Mouse (Mus musculus) bone marrow macrophage, adult 2 months (primary cell): ENCODE measurements around the gene Ripor3. TPM values are rescaled to one million over a fixed set of nuclear protein-coding genes. Genes with fewer than 3 reads are reported as not detected.

Source experiments
- H3K27ac ChIP-seq: 2 replicates; pipeline ENCODE4 v1.5.1; 2012; ENCODE audit warnings: low read depth, low read length; ENCODE audit not compliant: insufficient read depth
- H3K4me1 ChIP-seq: 2 replicates; pipeline ENCODE4 v1.6.1; 2012; ENCODE audit warnings: low read length; ENCODE audit not compliant: control insufficient read depth, insufficient read depth
- H3K4me3 ChIP-seq: 2 replicates; pipeline ENCODE4 v1.5.1; 2012; ENCODE audit warnings: mild to moderate bottlenecking, low read length, moderate library complexity; ENCODE audit not compliant: insufficient read depth
- CTCF ChIP-seq: IDR thresholded peaks from 2 replicates; pipeline ENCODE4 v1.5.1; 2012; ENCODE audit warnings: low read depth, mild to moderate bottlenecking, low read length, moderate library complexity
- POLR2A ChIP-seq: IDR thresholded peaks from 2 replicates; pipeline ENCODE4 v1.6.1; 2012; ENCODE audit warnings: mild to moderate bottlenecking, low read depth, low read length, borderline replicate concordance
- polyA plus RNA-seq: library from polyadenylated mRNA; stranded (reverse); fragments of >200 nt; gene quantifications from 2 replicates; pipeline ENCODE4 v1.2.4, GENCODE M21; 2012; ENCODE audit not compliant: missing spikeins, insufficient read depth, insufficient read length

The Ripor3 gene
- polyA plus RNA-seq, 1 experiment, result not detected

DNA sequence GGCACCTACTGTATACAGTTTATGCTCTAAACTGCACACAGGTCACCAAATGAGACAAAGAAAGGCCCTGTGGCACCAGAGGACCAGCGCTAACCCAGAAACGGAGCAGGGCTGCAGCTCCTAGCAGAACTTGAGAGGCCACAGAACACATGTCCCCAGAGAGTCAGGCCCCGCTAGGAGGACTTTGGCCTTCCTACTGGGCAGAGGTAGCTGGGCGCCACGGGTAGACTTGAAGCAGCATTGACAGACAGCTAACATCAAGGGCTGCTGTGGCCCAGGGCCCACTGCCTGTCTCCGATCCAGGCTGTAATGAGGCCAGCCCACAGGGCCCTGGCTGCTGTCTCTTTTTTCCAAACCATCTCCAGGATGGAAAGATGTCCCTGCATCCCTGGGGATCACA is 3.9 kb downstream of the Ripor3 start:
- Histone ChIP-seq H3K4me3 (no peak overlapping the region), H3K27ac (no peak overlapping the region), H3K4me1 (peaks cover 18% of the 10 kb centered on the region)
- TF ChIP-seq POLR2A (no peak), CTCF (no peak)

DNA sequence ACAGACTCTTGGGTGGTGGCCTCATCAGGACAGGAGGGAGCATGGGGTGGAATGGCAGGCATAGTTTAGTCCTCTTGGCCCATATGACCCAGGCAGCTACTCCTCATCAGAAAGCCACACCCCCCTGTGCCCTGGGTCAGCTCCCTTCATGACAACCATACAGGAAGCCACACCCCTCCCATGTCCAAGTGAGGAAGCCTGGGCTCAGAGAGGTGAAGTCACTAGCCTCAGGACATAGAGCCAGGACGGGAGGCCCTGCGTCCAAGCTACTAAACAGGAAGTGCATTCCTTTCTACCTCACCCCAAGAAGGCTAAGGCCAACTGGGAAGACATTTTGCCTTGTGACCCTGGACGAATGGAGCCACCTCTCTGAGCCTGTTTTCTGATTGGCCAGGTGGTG is 4.8 kb downstream of the Ripor3 start:
- peaks cover 18% of the 10 kb centered on the region for H3K4me1 ChIP-seq
- H3K27ac ChIP-seq, result no peak overlapping the region
- H3K4me3 ChIP-seq, result no peak overlapping the region
- TF ChIP-seq POLR2A (no peak), CTCF (no peak)

DNA sequence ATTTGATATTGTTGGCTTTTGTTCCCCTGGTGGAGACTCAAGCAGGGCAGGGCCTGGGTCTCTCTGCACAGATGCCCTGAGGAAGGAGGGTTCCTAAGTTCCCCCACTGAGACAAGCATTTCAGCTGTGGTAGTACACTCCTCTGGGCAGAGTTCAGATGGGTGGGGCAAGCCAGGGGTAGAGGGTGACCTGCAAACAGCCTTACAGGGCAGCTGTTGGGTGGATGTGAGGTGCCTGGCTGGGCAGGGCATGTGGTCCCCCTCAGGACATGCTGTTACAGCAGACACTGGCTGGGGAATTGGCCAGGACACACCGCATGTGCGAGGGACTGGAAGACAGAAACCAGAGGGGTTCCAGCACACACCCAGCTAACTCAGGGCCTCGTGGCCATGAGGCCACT is 5.4 kb downstream of the Ripor3 start:
- H3K4me1 ChIP-seq, result peaks cover 18% of the 10 kb centered on the region
- no peak overlapping the region for H3K4me3 ChIP-seq
- H3K27ac ChIP-seq, result no peak overlapping the region
- TF ChIP-seq CTCF, result no peak
- no peak for TF ChIP-seq POLR2A

DNA sequence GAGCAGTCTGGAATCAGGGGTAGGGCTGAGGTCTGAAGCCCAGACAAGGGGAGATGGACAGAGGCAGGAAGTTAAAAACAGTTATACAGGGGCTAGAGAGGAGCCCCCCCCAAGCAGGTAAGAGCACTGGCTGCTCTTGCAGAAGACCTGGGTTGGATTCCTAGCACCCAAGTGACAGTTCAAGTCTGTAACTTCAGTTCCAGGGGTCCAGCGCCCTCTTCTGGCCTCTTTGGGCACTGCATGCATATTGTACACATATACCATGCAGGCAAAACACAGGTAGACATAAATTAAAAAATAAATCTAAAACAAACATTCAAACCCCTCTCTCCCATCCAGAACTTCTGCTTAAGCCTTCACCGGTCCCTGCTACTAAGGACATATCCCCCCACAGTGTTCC is 6.0 kb downstream of the Ripor3 start:
- TF ChIP-seq CTCF, result peak; percentile 38
- TF ChIP-seq POLR2A, result no peak
- H3K4me3 ChIP-seq, result no peak overlapping the region
- H3K27ac ChIP-seq, result no peak overlapping the region
- H3K4me1 ChIP-seq, result peaks cover 18% of the 10 kb centered on the region

DNA sequence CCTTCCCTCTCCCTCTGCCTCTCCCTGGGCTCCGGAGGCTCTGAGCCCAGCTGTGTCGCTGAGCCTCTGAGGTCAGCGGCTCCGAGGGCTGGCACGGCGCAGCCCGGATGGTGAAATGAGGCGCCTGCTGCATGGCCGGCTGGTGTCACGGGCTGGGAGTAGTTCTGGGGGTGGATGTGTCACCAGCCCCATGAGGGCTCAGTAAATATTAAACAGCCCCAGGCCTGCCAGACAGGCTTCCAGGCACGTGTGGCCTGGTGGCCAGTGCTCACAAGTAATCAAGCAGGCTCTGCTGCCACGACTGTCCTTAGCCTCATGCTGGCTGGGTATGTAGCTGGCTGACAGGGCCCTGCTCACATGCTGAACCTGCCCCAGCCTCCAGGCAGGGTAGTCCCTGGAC is 7.0 kb downstream of the Ripor3 start:
- Histone ChIP-seq H3K4me3 (no peak overlapping the region), H3K4me1 (peaks cover 18% of the 10 kb centered on the region)

DNA sequence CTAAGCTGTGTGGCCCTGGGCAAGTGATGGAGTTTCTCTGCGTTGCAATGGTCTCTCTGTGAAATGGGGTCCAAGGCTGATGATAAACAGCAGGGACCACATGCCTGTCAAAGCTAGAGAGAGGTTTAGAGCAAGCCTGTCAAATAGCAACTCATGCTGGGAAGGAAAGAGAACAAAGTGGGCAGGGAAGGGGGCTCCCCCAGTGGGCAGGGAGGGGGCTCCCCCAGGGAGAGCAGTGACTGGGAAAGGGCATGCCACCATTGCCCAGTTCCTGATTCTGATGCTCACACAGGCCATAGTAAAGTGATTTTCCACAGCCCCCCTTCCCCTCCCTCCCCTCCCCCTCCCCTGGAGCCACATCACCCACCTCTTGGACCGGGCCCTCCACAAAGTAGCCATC is 7.5 kb downstream of the Ripor3 start:
- peaks cover 18% of the 10 kb centered on the region for H3K4me1 ChIP-seq
- H3K27ac ChIP-seq, result no peak overlapping the region
- TF ChIP-seq POLR2A, result no peak
- TF ChIP-seq CTCF, result no peak
- no peak overlapping the region for H3K4me3 ChIP-seq

More for the DNA sequence above, 7.0 kb downstream of the Ripor3 start:
- TF ChIP-seq POLR2A (no peak), CTCF (no peak)
- H3K27ac ChIP-seq, result no peak overlapping the region

DNA sequence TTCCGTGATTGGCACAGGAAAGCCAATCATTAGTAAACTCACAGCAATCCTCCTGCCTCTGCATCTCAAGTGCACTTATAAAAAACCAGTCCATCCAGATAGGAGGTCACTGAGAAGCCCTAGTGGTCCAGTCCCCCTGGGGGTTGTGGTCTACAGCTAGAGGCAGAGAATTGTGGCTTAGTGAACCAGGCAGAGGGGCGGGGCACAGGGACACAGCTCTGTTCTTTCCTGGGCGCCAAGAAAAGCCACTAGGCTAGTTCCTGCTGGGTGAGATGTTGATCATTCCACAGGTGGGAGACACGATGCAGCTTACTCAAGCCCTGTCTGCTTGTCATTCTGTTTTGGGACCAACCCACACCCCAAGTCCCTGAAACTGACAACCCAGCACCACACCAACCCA is 8.2 kb downstream of the Ripor3 start:
- no peak overlapping the region for H3K4me3 ChIP-seq
- H3K4me1 ChIP-seq, result peaks cover 18% of the 10 kb centered on the region
- TF ChIP-seq CTCF (no peak), POLR2A (no peak)
- no peak overlapping the region for H3K27ac ChIP-seq

DNA sequence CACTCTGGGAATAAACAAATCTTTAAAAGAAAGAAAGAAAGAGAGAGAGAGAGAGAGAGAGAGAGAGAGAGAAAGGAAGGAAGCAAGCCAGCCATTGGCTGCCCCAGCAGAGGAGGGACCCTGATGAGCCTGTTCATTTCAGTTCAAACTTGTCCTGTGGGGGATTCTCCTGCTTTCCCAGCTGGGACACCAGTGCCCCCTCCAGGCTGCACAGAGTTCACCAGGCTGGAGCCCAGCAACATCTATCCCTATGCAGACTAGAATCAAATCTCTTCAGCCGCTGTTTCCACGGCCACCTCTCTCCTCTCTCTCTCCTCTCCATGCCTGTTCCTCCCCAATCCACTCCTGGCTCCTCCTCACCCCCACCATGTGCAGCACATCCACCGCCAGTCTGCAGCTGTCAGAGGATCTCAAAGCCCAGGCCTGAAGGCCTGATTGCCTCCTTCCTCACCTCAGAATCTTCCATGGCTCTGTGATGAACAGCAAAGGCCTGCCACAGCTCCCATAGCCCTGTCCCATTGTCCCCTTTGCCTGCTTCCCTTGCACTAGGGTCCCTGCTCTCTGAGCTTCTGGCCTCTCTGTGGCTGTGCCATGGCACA is 11.2 kb downstream of the Ripor3 start:
- TF ChIP-seq CTCF, result no peak
- no peak for TF ChIP-seq POLR2A
- Histone ChIP-seq H3K4me1 (peaks cover 9% of the 10 kb centered on the region), H3K27ac (no peak overlapping the region)

DNA sequence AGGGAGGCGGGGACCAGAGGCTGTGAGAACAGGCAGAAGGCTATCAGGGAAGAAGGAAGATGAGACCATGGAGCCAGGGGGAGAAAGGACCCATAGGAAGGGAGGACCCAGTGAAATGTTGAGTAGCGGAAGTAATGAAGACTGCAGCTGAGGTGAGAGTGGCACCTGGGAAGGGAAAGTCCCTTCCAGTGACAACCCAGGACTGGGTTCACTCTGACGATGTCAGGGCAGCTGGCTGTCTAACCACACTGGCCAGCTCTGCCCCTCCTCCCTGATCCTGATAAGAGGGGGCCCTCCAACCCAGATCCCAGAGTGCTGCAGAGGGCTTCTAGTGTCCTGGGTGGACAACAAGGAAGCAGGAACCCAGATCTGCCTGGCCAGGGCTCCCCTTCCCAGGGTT is 12.9 kb downstream of the Ripor3 start:
- H3K4me3 ChIP-seq, result no peak overlapping the region
- no peak for TF ChIP-seq CTCF
- no peak for TF ChIP-seq POLR2A

More for the DNA sequence above, 11.2 kb downstream of the Ripor3 start:
- no peak overlapping the region for H3K4me3 ChIP-seq

DNA sequence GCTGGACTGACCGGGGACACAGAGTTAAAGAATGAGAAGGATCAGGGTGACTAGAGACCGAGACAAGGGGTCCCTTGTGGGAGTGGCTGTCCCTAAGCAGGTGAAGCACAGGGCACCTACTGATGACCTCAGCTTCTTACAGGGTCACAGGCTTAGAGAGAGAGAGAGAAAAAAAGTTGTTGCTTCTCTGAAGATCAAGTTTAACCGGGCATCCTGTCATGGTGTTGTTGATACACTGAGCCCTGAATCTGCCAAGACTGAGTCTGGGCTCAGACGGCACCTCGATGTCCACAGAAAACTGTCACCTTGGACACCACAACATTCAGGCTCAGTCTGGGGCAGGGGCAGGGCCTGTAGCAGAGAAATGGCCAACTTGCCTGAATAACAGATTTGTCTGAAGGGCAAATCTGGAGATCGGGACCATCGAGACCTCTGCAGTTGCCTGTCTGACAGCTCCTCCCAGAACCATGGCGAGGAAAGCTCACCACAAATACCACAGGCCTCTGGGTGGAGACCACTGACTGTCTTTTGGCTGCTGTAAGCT is 13.7 kb downstream of the Ripor3 start:
- no peak overlapping the region for H3K27ac ChIP-seq
- no peak overlapping the region for H3K4me3 ChIP-seq
- TF ChIP-seq CTCF (no peak), POLR2A (no peak)
- H3K4me1 ChIP-seq, result peaks cover 4% of the 10 kb centered on the region

More for the DNA sequence above, 12.9 kb downstream of the Ripor3 start:
- Histone ChIP-seq H3K4me1 (peaks cover 9% of the 10 kb centered on the region), H3K27ac (no peak overlapping the region)
